Mouse (Mus musculus) heart, embryonic 11.5 days (tissue): ENCODE measurements around the gene Aatk. TPM values are rescaled to one million over a fixed set of nuclear protein-coding genes. Genes with fewer than 3 reads are reported as not detected.
A peak's percentile ranks its signal among the peaks of the same experiment; 100 is the strongest.

Experiments
- ATAC-seq: fragments of 200-750 bp; cut with Nextera tagmentation; replicated peaks from 2 replicates; pipeline ENCODE4 v1.8.0; 2017; ENCODE audit warnings: moderate library complexity; ENCODE audit not compliant: insufficient number of reproducible peaks, low FRiP score, low TSS enrichment
- H3K27ac ChIP-seq: fragments of 300-500 bp; sonication (generic); 2 replicates; pipeline ENCODE4 v1.5.1; 2014; ENCODE audit warnings: mild to moderate bottlenecking, low read depth, low read length
- H3K27me3 ChIP-seq: fragments of 300-500 bp; sonication (generic); 2 replicates; pipeline ENCODE4 v1.6.1; 2014; ENCODE audit warnings: mild to moderate bottlenecking, low read length, mixed read lengths; ENCODE audit not compliant: control insufficient read depth, insufficient read depth
- H3K36me3 ChIP-seq: fragments of 300-500 bp; sonication (generic); 2 replicates; pipeline ENCODE4 v1.6.1; 2014; ENCODE audit warnings: mild to moderate bottlenecking, low read length, moderate library complexity, mixed read lengths; ENCODE audit not compliant: control insufficient read depth, insufficient read depth
- H3K4me1 ChIP-seq: fragments of 300-500 bp; sonication (generic); 2 replicates; pipeline ENCODE4 v1.6.1; 2014; ENCODE audit warnings: low read length; ENCODE audit not compliant: control insufficient read depth, insufficient read depth
- H3K4me2 ChIP-seq: fragments of 300-500 bp; sonication (generic); 2 replicates; pipeline ENCODE4 v1.6.1; 2014; ENCODE audit warnings: mild to moderate bottlenecking, moderate library complexity
- H3K4me3 ChIP-seq: fragments of 300-500 bp; sonication (generic); 2 replicates; pipeline ENCODE4 v1.5.1; 2014; ENCODE audit warnings: low read depth, low read length
- H3K9ac ChIP-seq: fragments of 300-500 bp; sonication (generic); 2 replicates; pipeline ENCODE4 v1.6.1; 2014; ENCODE audit warnings: mild to moderate bottlenecking, low read depth, low read length, moderate library complexity
- H3K9me3 ChIP-seq: fragments of 300-500 bp; sonication (generic); replicated peaks from 2 replicates; pipeline ENCODE4 v1.6.1; 2016; ENCODE audit warnings: low read length; ENCODE audit not compliant: control insufficient read depth
- WGBS: fragments of 180-500 bp; shearing (Covaris S2); extraction: QIAGEN DNeasy Blood & Tissue Kit; methylation state at CpG from one replicate; pipeline ENCODE4 v1.1.7; 2014; ENCODE audit not compliant: insufficient replicate concordance; 5-methylcytosine and 5-hydroxymethylcytosine counted together
- polyA plus RNA-seq: library from polyadenylated mRNA; unstranded; fragments of >200 nt; fragmentation: Nextera tagmentation; extraction: Ambion mirVana; gene quantifications from 2 replicates; pipeline ENCODE4 v1.2.1, GENCODE M21; 2014

Gene Aatk
- polyA plus RNA-seq, 1 experiment from 2014 or later, result 0.24 TPM

GRCm38 (mm10) chr11:119997351-119997750 is 49.6 kb downstream of the Aatk start:
- H3K36me3 ChIP-seq, result peaks cover 4% of the 10 kb centered on the region; the same call in 1 of the 2 replicates
- H3K27me3 ChIP-seq, result no peaks in the 10 kb centered on the region
- no peak overlapping the region for H3K4me2 ChIP-seq
- H3K9ac ChIP-seq, result no peak overlapping the region
- no peaks in the 10 kb centered on the region for H3K9me3 ChIP-seq
- 85% methylated on average over 16 of the region's 16 CpGs for WGBS
- H3K4me3 ChIP-seq, result no peak overlapping the region
- H3K27ac ChIP-seq, result no peak overlapping the region
- ATAC-seq, result no peak
- H3K4me1 ChIP-seq, result peaks cover 5% of the 10 kb centered on the region; the same call in 1 of the 2 replicates

- Histone ChIP-seq H3K36me3 (peaks cover 4% of the 10 kb centered on the region; the same call in 1 of the 2 replicates), H3K4me3 (no peak overlapping the region), H3K9me3 (no peaks in the 10 kb centered on the region), H3K4me1 (peaks cover 33% of the 10 kb centered on the region), H3K9ac (peak overlapping the region; percentile 16; the same call in 1 of the 2 replicates), H3K27me3 (peaks cover 2% of the 10 kb centered on the region; the same call in 1 of the 2 replicates), H3K4me2 (peak overlapping the region; percentile 27; the same call in 1 of the 2 replicates), H3K27ac (no peak overlapping the region)
- 11% methylated on average over 10 of the region's 10 CpGs for WGBS
- 0 out of 2 replicates have a peak, but pooled peaks have one; percentile 39 for ATAC-seq
Measured at GRCm38 (mm10) chr11:119991338-119991678, 55.7 kb downstream of the Aatk start.

GRCm38 (mm10) chr11:119990658-119991337 is 56.2 kb downstream of the Aatk start:
- peaks cover 2% of the 10 kb centered on the region; the same call in 1 of the 2 replicates for H3K27me3 ChIP-seq
- peak overlapping the region; percentile 27; the same call in 1 of the 2 replicates for H3K4me2 ChIP-seq
- peaks cover 3% of the 10 kb centered on the region; the same call in 1 of the 2 replicates for H3K36me3 ChIP-seq
- no peaks in the 10 kb centered on the region for H3K9me3 ChIP-seq
- peak overlapping the region; percentile 16; the same call in 1 of the 2 replicates for H3K9ac ChIP-seq
- no peak overlapping the region for H3K27ac ChIP-seq
- peaks cover 33% of the 10 kb centered on the region for H3K4me1 ChIP-seq
- no peak overlapping the region for H3K4me3 ChIP-seq
- no peak for ATAC-seq
- WGBS, result 55% methylated on average over 10 of the region's 10 CpGs

- ATAC-seq, result 0 out of 2 replicates have a peak, but pooled peaks have one; percentile 16
- Histone ChIP-seq H3K4me1 (peaks cover 33% of the 10 kb centered on the region), H3K9me3 (no peaks in the 10 kb centered on the region), H3K27me3 (peaks cover 2% of the 10 kb centered on the region; the same call in 1 of the 2 replicates), H3K9ac (no peak overlapping the region), H3K27ac (peak overlapping the region; percentile 54; the same call in 1 of the 2 replicates), H3K4me2 (no peak overlapping the region), H3K36me3 (no peaks in the 10 kb centered on the region), H3K4me3 (no peak overlapping the region)
- WGBS, result 32% methylated on average over 10 of the region's 10 CpGs
Measured at GRCm38 (mm10) chr11:119989115-119989564, 57.8 kb downstream of the Aatk start.

- Histone ChIP-seq H3K27me3 (peaks cover 2% of the 10 kb centered on the region; the same call in 1 of the 2 replicates), H3K4me1 (peaks cover 33% of the 10 kb centered on the region), H3K9ac (no peak overlapping the region), H3K36me3 (no peaks in the 10 kb centered on the region), H3K27ac (peak overlapping the region; percentile 54; the same call in 1 of the 2 replicates), H3K9me3 (no peaks in the 10 kb centered on the region), H3K4me3 (no peak overlapping the region), H3K4me2 (no peak overlapping the region)
- WGBS, result 91% methylated on average over 7 of the region's 7 CpGs
- no peak for ATAC-seq
Measured at GRCm38 (mm10) chr11:119988391-119988790, 58.6 kb downstream of the Aatk start.

GRCm38 (mm10) chr11:119987876-119988275 is 59.1 kb downstream of the Aatk start:
- no peak for ATAC-seq
- peaks cover 2% of the 10 kb centered on the region; the same call in 1 of the 2 replicates for H3K27me3 ChIP-seq
- H3K27ac ChIP-seq, result no peak overlapping the region
- 88% methylated on average over 7 of the region's 7 CpGs for WGBS
- no peaks in the 10 kb centered on the region for H3K9me3 ChIP-seq
- no peaks in the 10 kb centered on the region for H3K36me3 ChIP-seq
- no peak overlapping the region for H3K9ac ChIP-seq
- no peak overlapping the region for H3K4me3 ChIP-seq
- H3K4me2 ChIP-seq, result no peak overlapping the region
- peaks cover 33% of the 10 kb centered on the region for H3K4me1 ChIP-seq

- no peak overlapping the region for H3K9ac ChIP-seq
Measured at GRCm38 (mm10) chr11:119986751-119987425, 60.1 kb downstream of the Aatk start.

GRCm38 (mm10) chr11:119983151-119983550 is 63.8 kb downstream of the Aatk start:
- no peak overlapping the region for H3K9ac ChIP-seq
- peaks cover 3% of the 10 kb centered on the region; the same call in 1 of the 2 replicates for H3K4me1 ChIP-seq
- H3K27ac ChIP-seq, result no peak overlapping the region
- WGBS, result 91% methylated on average over 2 of the region's 2 CpGs
- H3K27me3 ChIP-seq, result no peaks in the 10 kb centered on the region
- no peaks in the 10 kb centered on the region for H3K36me3 ChIP-seq
- no peak for ATAC-seq
- H3K4me2 ChIP-seq, result no peak overlapping the region
- H3K9me3 ChIP-seq, result no peaks in the 10 kb centered on the region
- no peak overlapping the region for H3K4me3 ChIP-seq

More at GRCm38 (mm10) chr11:119986751-119987425, 60.1 kb downstream of the Aatk start:
- H3K4me3 ChIP-seq, result no peak overlapping the region
- no peaks in the 10 kb centered on the region for H3K36me3 ChIP-seq
- no peaks in the 10 kb centered on the region for H3K9me3 ChIP-seq
- peaks cover 36% of the 10 kb centered on the region for H3K4me1 ChIP-seq
- 71% methylated on average over 9 of the region's 9 CpGs for WGBS
- no peak overlapping the region for H3K4me2 ChIP-seq
- no peak for ATAC-seq
- peaks cover 2% of the 10 kb centered on the region; the same call in 1 of the 2 replicates for H3K27me3 ChIP-seq
- H3K27ac ChIP-seq, result no peak overlapping the region
